Mouse (Mus musculus) liver, adult 2 months (tissue): ENCODE data around the gene Fkbp9. TPM values are rescaled to one million over a fixed set of nuclear protein-coding genes. Genes with fewer than 3 reads are reported as not detected.

Experiments used
- DNase-seq: peaks from one replicate; pipeline ENCODE4 v3.0.0-alpha.2; 2011; ENCODE audit warnings: low read depth, low spot score; ENCODE audit errors: extremely low read depth
- H3K27ac ChIP-seq: fragments of 200-500 bp; replicated peaks from 2 replicates; pipeline ENCODE4 v1.5.1; 2012; ENCODE audit warnings: low read depth, mild to moderate bottlenecking, control low read depth, inconsistent platforms, low read length; ENCODE audit not compliant: insufficient read depth
- H3K27me3 ChIP-seq: fragments of 200-500 bp; 2 replicates; pipeline ENCODE4 v1.6.1; 2012; ENCODE audit warnings: mild to moderate bottlenecking, moderate library complexity, low read length, inconsistent platforms; ENCODE audit not compliant: control insufficient read depth, insufficient read depth
- H3K36me3 ChIP-seq: fragments of 200-500 bp; 2 replicates; pipeline ENCODE4 v1.6.1; 2012; ENCODE audit warnings: low read length, inconsistent platforms; ENCODE audit not compliant: control insufficient read depth, insufficient read depth
- H3K4me1 ChIP-seq: fragments of 200-500 bp; 2 replicates; pipeline ENCODE4 v1.6.1; 2011; ENCODE audit warnings: low read length; ENCODE audit not compliant: control insufficient read depth, insufficient read depth
- H3K4me3 ChIP-seq: fragments of 200-500 bp; 2 replicates; pipeline ENCODE4 v1.5.1; 2011; ENCODE audit warnings: low read depth, mild to moderate bottlenecking, control low read depth, low read length, moderate library complexity; ENCODE audit not compliant: insufficient read depth
- H3K79me2 ChIP-seq: fragments of 200-500 bp; 2 replicates; pipeline ENCODE4 v1.6.1; 2012; ENCODE audit warnings: inconsistent platforms, mild to moderate bottlenecking, low read length, moderate library complexity; ENCODE audit not compliant: control insufficient read depth, insufficient read depth
- H3K9ac ChIP-seq: fragments of 200-500 bp; 2 replicates; pipeline ENCODE4 v1.6.1; 2012; ENCODE audit warnings: low read depth, mild to moderate bottlenecking, control low read depth, inconsistent platforms, low read length
- CTCF ChIP-seq: fragments of 200-500 bp; IDR thresholded peaks from 2 replicates; pipeline ENCODE4 v1.5.1; 2011; ENCODE audit warnings: low read depth, low read length, control low read depth
- POLR2A ChIP-seq: fragments of 200-500 bp; IDR thresholded peaks from 2 replicates; pipeline ENCODE4 v1.6.1; 2011; ENCODE audit warnings: low read length, control low read depth; ENCODE audit not compliant: insufficient read depth; ENCODE audit errors: extremely low read depth
- WGBS: fragments of 180-500 bp; shearing (Covaris S2); methylation state at CpG from one replicate; pipeline ENCODE4 v1.1.7; 2018; 5-methylcytosine and 5-hydroxymethylcytosine counted together
- polyA plus RNA-seq: library from polyadenylated mRNA; depleted of rRNA; stranded (reverse); fragments of >200 nt; gene quantifications from 2 replicates; pipeline ENCODE4 v1.2.3, GENCODE M21; 2012
- total RNA-seq: library from RNA; depleted of rRNA; stranded (reverse); fragments of >200 nt; gene quantifications from 2 replicates; pipeline ENCODE4 v1.2.3, GENCODE M21; 2014

The Fkbp9 gene
- total and polyA plus RNA-seq, 2 experiments = 12.6 to 32.2 TPM

DNA sequence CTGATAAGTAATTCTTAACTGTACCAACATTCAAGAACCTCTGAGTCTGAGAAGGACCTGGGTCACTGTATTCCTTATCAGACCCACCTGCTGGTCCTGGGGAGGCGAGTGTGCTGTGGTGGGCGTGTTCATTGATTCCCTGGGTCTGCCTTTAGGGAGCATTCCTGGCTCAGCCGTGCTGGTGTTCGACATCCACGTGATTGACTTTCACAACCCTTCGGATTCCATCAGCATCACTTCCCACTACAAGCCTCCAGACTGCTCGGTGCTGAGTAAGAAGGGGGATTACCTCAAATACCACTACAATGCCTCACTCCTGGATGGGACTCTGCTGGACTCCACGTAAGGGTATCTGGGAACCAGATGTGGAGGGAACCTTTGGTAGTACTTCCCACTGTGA is 36.7 kb downstream of the Fkbp9 start:
- H3K27ac ChIP-seq = no peak overlapping the region
- no peaks in the 10 kb centered on the region for H3K79me2 ChIP-seq
- H3K36me3 ChIP-seq = peaks cover 6% of the 10 kb centered on the region; the same call in 1 of the 2 replicates
- H3K27me3 ChIP-seq = no peaks in the 10 kb centered on the region
- DNase-seq = no peak
- TF ChIP-seq CTCF (no peak), POLR2A (no peak)
- no peaks in the 10 kb centered on the region for H3K4me1 ChIP-seq
- H3K4me3 ChIP-seq = no peak overlapping the region
- no peak overlapping the region for H3K9ac ChIP-seq
- WGBS = 79% methylated on average over 8 of the region's 8 CpGs

DNA sequence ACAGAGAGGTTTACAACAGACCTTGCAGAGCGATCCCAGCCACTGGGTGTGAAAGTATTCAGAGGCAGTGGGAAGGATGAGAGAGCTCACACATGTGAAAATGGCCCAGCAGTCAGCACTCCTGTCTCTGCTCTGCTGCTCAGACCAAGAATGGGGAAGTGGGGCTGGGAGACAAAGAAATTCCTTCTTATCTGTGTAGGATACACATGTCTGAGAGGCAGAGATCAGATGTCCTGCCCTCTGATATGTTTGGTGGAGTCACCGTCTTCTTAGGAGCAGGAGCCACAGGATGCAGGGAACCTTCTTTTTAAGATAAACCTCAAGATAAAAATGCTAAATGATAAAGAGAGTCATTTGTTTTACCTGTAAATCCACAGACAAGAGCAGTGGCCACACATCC is 38.2 kb downstream of the Fkbp9 start:
- Histone ChIP-seq H3K9ac (no peak overlapping the region), H3K27me3 (no peaks in the 10 kb centered on the region), H3K4me1 (no peaks in the 10 kb centered on the region), H3K27ac (no peak overlapping the region), H3K79me2 (no peaks in the 10 kb centered on the region), H3K4me3 (no peak overlapping the region), H3K36me3 (peaks cover 6% of the 10 kb centered on the region; the same call in 1 of the 2 replicates)
- WGBS = 86% methylated on average over 2 of the region's 2 CpGs
- no peak for DNase-seq
- TF ChIP-seq CTCF (no peak), POLR2A (no peak)

DNA sequence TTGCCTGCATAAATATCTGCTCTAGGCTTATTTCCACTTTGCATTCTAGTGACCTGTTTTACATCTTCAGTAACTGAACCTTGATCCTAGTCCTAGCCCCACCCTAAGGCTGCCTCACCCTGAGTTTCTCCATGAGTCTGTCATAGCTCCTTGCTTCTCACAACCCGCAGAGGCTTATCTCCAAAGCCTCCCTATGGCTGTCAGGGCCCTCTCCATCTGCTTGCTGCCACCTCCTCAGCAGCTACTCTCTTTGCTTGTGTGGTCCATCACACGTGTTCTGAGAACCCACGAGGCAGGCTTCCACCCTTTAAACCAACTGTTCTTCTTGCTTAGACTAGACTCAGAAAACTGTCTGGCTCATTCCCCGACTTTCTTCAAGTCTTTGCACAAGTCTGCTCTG is 45.0 kb downstream of the Fkbp9 start:
- H3K36me3 ChIP-seq = peaks cover 19% of the 10 kb centered on the region
- 89% methylated on average over 4 of the region's 4 CpGs for WGBS
- TF ChIP-seq POLR2A (no peak), CTCF (no peak)
- DNase-seq = no peak
- no peak overlapping the region for H3K4me3 ChIP-seq
- no peaks in the 10 kb centered on the region for H3K27me3 ChIP-seq
- no peak overlapping the region for H3K9ac ChIP-seq
- no peak overlapping the region for H3K27ac ChIP-seq
- H3K4me1 ChIP-seq = no peaks in the 10 kb centered on the region; the same call in 1 of the 2 replicates
- 0 out of 2 replicates have a peak, but pooled peaks cover 2% of the 10 kb centered on the region for H3K79me2 ChIP-seq

DNA sequence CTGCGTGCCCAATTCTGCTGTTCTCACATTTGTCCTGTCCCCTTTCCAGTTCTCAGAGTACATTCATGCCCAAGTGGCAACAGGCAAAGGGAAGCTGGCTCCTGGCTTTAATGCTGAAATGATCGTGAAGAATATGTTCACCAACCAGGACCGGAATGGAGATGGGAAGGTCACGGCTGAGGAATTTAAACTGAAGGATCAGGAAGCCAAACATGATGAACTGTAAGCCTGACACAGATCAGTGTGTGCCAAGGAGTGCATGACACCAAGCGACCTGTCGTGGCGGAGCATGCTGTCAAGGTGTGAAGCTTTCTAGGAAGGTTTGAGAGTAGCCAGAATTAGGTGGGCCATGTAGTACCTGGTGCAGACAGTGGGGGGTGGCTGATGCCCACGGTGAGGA is 46.1 kb downstream of the Fkbp9 start:
- DNase-seq = no peak
- peak; percentile 36 for TF ChIP-seq CTCF
- TF ChIP-seq POLR2A = no peak
- no peak overlapping the region for H3K9ac ChIP-seq
- H3K27me3 ChIP-seq = no peaks in the 10 kb centered on the region
- peaks cover 25% of the 10 kb centered on the region for H3K36me3 ChIP-seq
- H3K79me2 ChIP-seq = 0 out of 2 replicates have a peak, but pooled peaks cover 2% of the 10 kb centered on the region
- H3K4me3 ChIP-seq = no peak overlapping the region
- 87% methylated on average over 8 of the region's 8 CpGs for WGBS
- H3K4me1 ChIP-seq = no peaks in the 10 kb centered on the region; the same call in 1 of the 2 replicates
- no peak overlapping the region for H3K27ac ChIP-seq

DNA sequence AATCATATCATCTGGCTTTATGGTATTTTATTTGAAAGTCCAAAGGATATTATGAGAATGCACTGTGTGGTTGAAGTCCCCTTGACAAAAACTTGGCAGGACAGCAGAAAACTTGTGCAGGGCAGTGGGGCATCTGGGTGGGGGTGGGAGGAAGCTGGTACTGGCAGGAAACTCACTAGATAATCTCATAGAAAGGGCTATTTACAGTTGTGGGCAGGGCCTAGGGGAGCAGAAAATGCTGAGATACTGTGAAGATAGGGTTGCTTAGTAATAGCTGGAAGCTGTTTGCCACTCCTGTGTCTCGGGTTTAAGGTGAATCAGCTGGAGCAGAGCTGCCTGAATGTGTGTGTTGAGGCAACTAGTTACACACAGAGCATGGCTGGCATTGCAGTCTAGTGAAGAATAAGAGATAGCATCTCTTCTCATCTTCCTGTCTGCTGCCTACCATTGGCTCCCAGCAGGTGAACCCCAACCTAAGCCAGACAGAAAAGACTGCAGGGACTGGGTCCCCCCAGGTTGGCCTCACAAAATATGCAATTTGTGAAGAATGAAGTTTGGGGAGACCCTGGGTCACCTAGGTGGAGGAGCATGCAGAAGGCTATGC is 47.6 kb downstream of the Fkbp9 start:
- peaks cover 36% of the 10 kb centered on the region for H3K36me3 ChIP-seq
- H3K4me1 ChIP-seq = no peaks in the 10 kb centered on the region; the same call in 1 of the 2 replicates
- no peak for DNase-seq
- H3K9ac ChIP-seq = no peak overlapping the region
- no peaks in the 10 kb centered on the region for H3K27me3 ChIP-seq
- 57% methylated on average over 1 of the region's 1 CpGs for WGBS
- no peak overlapping the region for H3K4me3 ChIP-seq
- no peak overlapping the region for H3K27ac ChIP-seq
- no peak for TF ChIP-seq CTCF
- TF ChIP-seq POLR2A = no peak
- H3K79me2 ChIP-seq = 0 out of 2 replicates have a peak, but pooled peaks cover 2% of the 10 kb centered on the region

DNA sequence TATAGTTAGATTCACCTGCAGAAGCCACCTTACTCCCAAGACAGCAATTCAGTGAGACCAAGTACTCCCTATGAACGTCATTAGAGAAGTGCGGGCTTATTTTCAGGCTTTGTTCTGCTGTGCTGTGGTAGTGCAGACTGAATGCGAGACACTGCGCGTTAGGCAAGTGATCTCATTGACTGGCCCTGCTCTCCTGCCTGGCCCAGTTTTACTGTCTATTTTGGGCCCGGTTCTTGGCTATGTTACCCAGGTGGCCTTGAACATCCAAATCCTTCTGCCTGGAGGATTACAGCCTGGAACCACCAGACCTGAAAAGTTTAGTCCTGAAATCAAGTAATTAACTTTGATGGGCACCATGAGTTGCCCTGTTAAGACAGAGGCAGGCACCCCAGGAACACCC is 56.7 kb downstream of the Fkbp9 start:
- Histone ChIP-seq H3K9ac (no peak overlapping the region), H3K36me3 (peaks cover 41% of the 10 kb centered on the region)
- WGBS = 74% methylated on average over 6 of the region's 6 CpGs

More for the DNA sequence above, 56.7 kb downstream of the Fkbp9 start:
- Histone ChIP-seq H3K27me3 (no peaks in the 10 kb centered on the region), H3K27ac (no peak overlapping the region), H3K4me1 (no peaks in the 10 kb centered on the region), H3K4me3 (no peak overlapping the region), H3K79me2 (no peaks in the 10 kb centered on the region)
- DNase-seq = peak; percentile 37
- TF ChIP-seq POLR2A = no peak
- no peak for TF ChIP-seq CTCF
